Mouse (Mus musculus) hindbrain, embryonic 12.5 days (tissue): ENCODE measurements around the gene Plscr3. TPM values are rescaled to one million over a fixed set of nuclear protein-coding genes. Genes with fewer than 3 reads are reported as not detected.

Experiments
- ATAC-seq: fragments of 200-750 bp; cut with Nextera tagmentation; 2 replicates; pipeline ENCODE4 v1.8.0; 2017; ENCODE audit warnings: moderate TSS enrichment; ENCODE audit not compliant: low FRiP score
- H3K27ac ChIP-seq: fragments of 300-500 bp; sonication (generic); 2 replicates; pipeline ENCODE4 v1.5.1; 2016; ENCODE audit warnings: mild to moderate bottlenecking
- H3K27me3 ChIP-seq: fragments of 300-500 bp; sonication (generic); 2 replicates; pipeline ENCODE4 v1.6.1; 2016; ENCODE audit warnings: mild to moderate bottlenecking
- H3K36me3 ChIP-seq: fragments of 300-500 bp; sonication (generic); 2 replicates; pipeline ENCODE4 v1.6.1; 2016; ENCODE audit warnings: mild to moderate bottlenecking
- H3K4me1 ChIP-seq: fragments of 300-500 bp; sonication (generic); 2 replicates; pipeline ENCODE4 v1.6.1; 2016
- H3K4me2 ChIP-seq: fragments of 300-500 bp; sonication (generic); replicated peaks from 2 replicates; pipeline ENCODE4 v1.6.1; 2016; ENCODE audit warnings: mild to moderate bottlenecking
- H3K4me3 ChIP-seq: fragments of 300-500 bp; sonication (generic); 2 replicates; pipeline ENCODE4 v1.5.1; 2016; ENCODE audit warnings: mild to moderate bottlenecking
- H3K9ac ChIP-seq: fragments of 300-500 bp; sonication (generic); 2 replicates; pipeline ENCODE4 v1.6.1; 2016; ENCODE audit warnings: mild to moderate bottlenecking, moderate library complexity
- H3K9me3 ChIP-seq: fragments of 300-500 bp; sonication (generic); replicated peaks from 2 replicates; pipeline ENCODE4 v1.6.1; 2016; ENCODE audit warnings: mild to moderate bottlenecking
- WGBS: fragments of 180-500 bp; shearing (Covaris S2); methylation state at CpG from one replicate; pipeline ENCODE4 v1.1.7; 2016; 5-methylcytosine and 5-hydroxymethylcytosine counted together
- polyA plus RNA-seq: library from polyadenylated mRNA; unstranded; fragments of >200 nt; fragmentation: Nextera tagmentation; extraction: Ambion mirVana; gene quantifications from 2 replicates; pipeline ENCODE4 v1.2.1, GENCODE M21; 2016

Gene Plscr3
- polyA plus RNA-seq, 1 experiment from 2014 or later, result 74.9 TPM

- peaks cover 18% of the 10 kb centered on the region for H3K4me1 ChIP-seq
- no peak overlapping the region for H3K27ac ChIP-seq
- no peak overlapping the region for H3K4me3 ChIP-seq
- 89% methylated on average over 8 of the region's 8 CpGs for WGBS
- peaks cover 24% of the 10 kb centered on the region for H3K27me3 ChIP-seq
- H3K4me2 ChIP-seq, result no peak overlapping the region
- no peak overlapping the region for H3K9ac ChIP-seq
- H3K9me3 ChIP-seq, result no peaks in the 10 kb centered on the region
- ATAC-seq, result no peak
- no peaks in the 10 kb centered on the region for H3K36me3 ChIP-seq
These were observed 37.5 kb downstream of the Plscr3 start for GRCm38 (mm10) chr11:69883527-69884151.

GRCm38 (mm10) chr11:69884240-69884639 lies 38.1 kb downstream of the Plscr3 start:
- Histone ChIP-seq H3K9ac (no peak overlapping the region), H3K27me3 (peaks cover 24% of the 10 kb centered on the region), H3K4me2 (no peak overlapping the region), H3K36me3 (no peaks in the 10 kb centered on the region), H3K9me3 (no peaks in the 10 kb centered on the region), H3K27ac (no peak overlapping the region), H3K4me3 (no peak overlapping the region), H3K4me1 (peaks cover 17% of the 10 kb centered on the region)
- WGBS, result 78% methylated on average over 9 of the region's 9 CpGs
- ATAC-seq, result no peak

DNA sequence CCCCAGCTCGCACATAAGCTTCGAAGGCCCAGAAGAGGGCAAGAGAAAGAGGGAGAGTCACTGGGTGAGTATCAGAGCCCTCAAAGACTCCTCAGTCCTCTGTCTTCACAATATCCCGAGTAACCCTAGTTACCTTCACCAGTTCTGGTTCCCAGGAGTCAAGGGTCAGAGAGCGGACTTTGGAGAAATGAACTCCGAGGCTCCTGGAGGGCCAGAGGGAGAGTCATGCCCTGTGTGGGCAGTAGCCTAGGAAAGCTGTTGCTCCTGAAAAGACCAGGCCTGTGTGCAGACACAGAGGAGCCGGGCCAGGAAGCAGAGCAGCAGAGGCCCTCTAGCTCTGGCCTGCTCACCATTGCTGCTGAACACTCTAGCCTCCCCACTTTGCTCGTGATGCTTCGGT lies 38.5 kb downstream of the Plscr3 start:
- H3K9me3 ChIP-seq, result no peaks in the 10 kb centered on the region
- WGBS, result 87% methylated on average over 8 of the region's 8 CpGs
- no peak overlapping the region for H3K9ac ChIP-seq
- no peak for ATAC-seq
- no peak overlapping the region for H3K4me3 ChIP-seq
- no peaks in the 10 kb centered on the region for H3K36me3 ChIP-seq
- H3K27me3 ChIP-seq, result peaks cover 20% of the 10 kb centered on the region
- no peak overlapping the region for H3K4me2 ChIP-seq
- peaks cover 16% of the 10 kb centered on the region for H3K4me1 ChIP-seq
- no peak overlapping the region for H3K27ac ChIP-seq

DNA sequence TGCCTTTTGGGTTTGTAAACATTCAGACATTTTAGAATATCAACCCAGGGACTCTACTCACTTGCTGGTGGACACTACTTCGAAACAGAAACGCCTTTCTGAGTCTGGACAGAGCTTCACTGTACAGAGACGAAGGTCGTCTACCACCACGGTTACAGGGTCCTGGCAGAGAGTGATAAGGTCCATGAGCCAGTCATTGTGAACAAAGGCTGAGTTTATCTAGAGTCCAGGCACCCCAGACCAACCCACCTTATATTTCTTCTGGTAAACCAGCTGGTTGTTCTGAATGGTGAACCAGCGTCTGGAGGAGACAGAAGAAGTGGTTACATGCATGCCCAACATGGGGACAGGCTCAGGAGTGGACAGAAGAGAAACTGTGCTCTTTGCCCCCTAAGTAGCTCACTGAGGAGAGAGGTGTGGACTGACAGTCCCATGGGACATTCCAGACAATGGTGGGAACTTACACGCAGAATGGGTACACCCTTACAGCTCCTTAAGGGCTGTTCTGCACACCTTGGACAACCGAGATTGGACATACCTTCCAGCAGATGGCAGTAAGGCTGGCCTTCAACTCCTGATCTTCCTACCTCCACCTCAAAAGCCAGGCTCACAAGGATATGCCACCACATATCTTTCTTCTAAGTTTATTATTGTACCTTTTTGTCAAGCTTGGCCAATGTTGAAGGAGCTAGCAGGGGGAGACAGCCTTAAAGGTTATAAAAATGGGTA lies 40.9 kb downstream of the Plscr3 start:
- Histone ChIP-seq H3K9ac (no peak overlapping the region), H3K36me3 (no peaks in the 10 kb centered on the region), H3K4me3 (no peak overlapping the region), H3K4me2 (no peak overlapping the region), H3K9me3 (no peaks in the 10 kb centered on the region), H3K27ac (no peak overlapping the region), H3K27me3 (peaks cover 6% of the 10 kb centered on the region), H3K4me1 (no peaks in the 10 kb centered on the region)
- 75% methylated on average over 8 of the region's 8 CpGs for WGBS
- no peak for ATAC-seq

DNA sequence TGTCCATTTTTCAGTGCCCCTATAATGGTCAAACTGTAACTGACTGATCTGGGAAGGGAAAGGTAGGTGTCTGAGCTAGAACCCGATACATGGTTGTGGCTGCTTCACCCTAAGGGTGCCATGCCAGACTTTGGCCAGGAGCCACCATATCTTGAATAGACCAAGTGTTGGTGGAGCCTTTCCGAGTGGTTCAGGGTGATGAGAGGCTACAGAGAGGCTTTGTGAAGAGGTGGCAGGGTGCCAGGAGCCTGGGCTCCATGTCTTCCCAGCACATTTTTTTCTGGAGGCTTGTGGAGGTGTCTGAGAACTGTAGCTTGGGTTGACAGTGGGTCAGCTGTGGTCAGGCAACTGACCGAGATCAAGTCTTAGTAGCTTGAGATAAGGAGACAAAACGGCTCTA lies 45.3 kb downstream of the Plscr3 start:
- Histone ChIP-seq H3K4me3 (no peak overlapping the region), H3K9ac (no peak overlapping the region), H3K4me1 (no peaks in the 10 kb centered on the region), H3K4me2 (no peak overlapping the region), H3K9me3 (no peaks in the 10 kb centered on the region), H3K36me3 (no peaks in the 10 kb centered on the region), H3K27me3 (no peaks in the 10 kb centered on the region), H3K27ac (no peak overlapping the region)
- no peak for ATAC-seq
- WGBS, result 78% methylated on average over 4 of the region's 4 CpGs

DNA sequence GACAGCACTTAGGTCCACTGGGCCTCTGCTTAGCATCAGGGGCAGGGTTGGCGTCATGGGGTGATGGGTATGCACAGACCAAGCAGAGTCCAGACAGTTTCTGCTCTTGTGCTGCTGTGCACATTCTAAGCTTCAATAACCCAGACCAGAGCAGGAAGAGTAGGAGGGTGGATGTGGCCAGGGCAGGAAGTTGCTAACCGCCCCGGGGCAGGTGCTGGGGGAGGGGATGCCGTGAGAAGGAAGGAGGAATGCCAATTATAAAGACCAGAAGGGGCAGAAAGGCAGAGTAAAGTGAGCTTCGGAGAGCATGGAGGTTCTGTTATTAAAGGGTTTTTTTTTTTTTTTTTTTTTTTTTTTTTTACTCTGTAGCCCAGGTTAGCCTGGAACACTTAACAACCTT lies 48.5 kb downstream of the Plscr3 start:
- Histone ChIP-seq H3K9ac (no peak overlapping the region), H3K4me2 (no peak overlapping the region), H3K9me3 (no peaks in the 10 kb centered on the region), H3K27me3 (no peaks in the 10 kb centered on the region), H3K36me3 (no peaks in the 10 kb centered on the region), H3K27ac (no peak overlapping the region), H3K4me3 (no peak overlapping the region), H3K4me1 (peaks cover 17% of the 10 kb centered on the region)
- no peak for ATAC-seq
- WGBS, result 86% methylated on average over 5 of the region's 5 CpGs

GRCm38 (mm10) chr11:69895291-69895690 lies 49.1 kb downstream of the Plscr3 start, which contains the start of gene Acap1:
Acap1 (minus strand) TSS chr11:69895539.
- WGBS, result 79% methylated on average over 4 of the region's 4 CpGs
- Histone ChIP-seq H3K4me1 (peaks cover 19% of the 10 kb centered on the region), H3K4me3 (no peak within 1 kb of the TSS), H3K27ac (no peak within 1 kb of the TSS), H3K9ac (no peak within 1 kb of the TSS), H3K4me2 (no peak within 1 kb of the TSS), H3K9me3 (no peaks in the 10 kb centered on the region), H3K27me3 (no peaks in the 10 kb centered on the region), H3K36me3 (no peaks in the 10 kb centered on the region)
- no peak for ATAC-seq

GRCm38 (mm10) chr11:69899870-69900269 lies 53.7 kb downstream of the Plscr3 start:
- no peak overlapping the region for H3K27ac ChIP-seq
- ATAC-seq, result no peak

DNA sequence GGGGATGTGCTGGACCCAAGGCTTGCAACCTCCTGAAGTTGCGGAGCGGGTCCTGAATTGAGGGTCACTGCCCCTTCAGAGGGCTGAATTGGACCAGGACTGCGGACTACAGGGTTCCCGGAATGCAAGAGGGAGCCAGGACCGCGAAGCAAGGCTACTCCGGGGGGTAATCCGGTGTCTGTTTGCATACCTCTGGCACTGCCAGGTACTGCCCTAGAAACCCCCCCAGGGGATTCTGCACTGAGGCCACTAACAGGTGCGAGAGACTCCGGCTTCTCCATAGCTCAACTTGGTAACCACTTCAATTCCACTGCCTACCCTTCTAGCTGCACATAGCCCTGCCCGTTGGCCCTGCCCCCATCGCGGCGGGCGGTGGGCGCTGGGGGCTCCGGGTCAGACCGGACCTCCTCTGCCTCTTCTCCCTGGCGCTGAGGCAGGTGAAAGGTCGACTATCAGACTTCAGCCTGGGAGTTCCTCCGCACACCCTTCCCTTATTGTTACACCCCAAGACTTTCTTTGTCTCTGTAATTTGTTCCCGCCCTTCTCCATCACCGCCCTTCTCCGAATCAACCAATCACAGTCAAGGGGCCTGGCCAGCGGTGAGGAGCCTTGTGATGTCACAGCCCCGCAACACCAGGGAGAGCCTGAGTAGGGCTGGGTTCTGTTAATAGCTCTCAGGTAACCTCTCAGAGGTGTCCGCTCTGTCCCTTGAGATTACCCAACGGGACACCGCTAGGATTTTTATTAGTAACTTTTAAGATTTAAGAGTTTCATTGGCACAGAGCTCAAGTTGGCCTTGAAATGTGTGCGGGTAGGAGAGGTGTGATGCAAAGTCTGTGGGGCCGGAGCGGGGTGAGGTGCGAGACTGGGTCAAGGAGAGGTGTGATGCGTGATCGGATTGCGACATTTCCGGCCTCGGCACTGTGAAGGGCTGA lies 54.6 kb downstream of the Plscr3 start, which contains the start of the genes 2810408A11Rik and Neurl4:
Gene 2810408A11Rik, minus strand, starts transcription at position 517 of the 935 bp plus-strand sequence.
Gene Neurl4, plus strand, starts transcription at position 602 of the 935 bp plus-strand sequence.
- H3K4me1 ChIP-seq, result peaks cover 35% of the 10 kb centered on the region
- peak within 1 kb of the TSS; percentile 93 for H3K4me3 ChIP-seq
- H3K4me2 ChIP-seq, result peak within 1 kb of the TSS; percentile 96
- H3K9me3 ChIP-seq, result no peaks in the 10 kb centered on the region
- H3K27me3 ChIP-seq, result no peaks in the 10 kb centered on the region
- H3K27ac ChIP-seq, result peak within 1 kb of the TSS; percentile 89
- WGBS, result under 1% methylated on average over 38 of the region's 38 CpGs
- ATAC-seq, result peak; percentile 95
- peaks cover 22% of the 10 kb centered on the region for H3K36me3 ChIP-seq
- H3K9ac ChIP-seq, result peak within 1 kb of the TSS; percentile 97

More at GRCm38 (mm10) chr11:69899870-69900269, 53.7 kb downstream of the Plscr3 start:
- H3K27me3 ChIP-seq, result no peaks in the 10 kb centered on the region
- H3K9ac ChIP-seq, result peak overlapping the region; percentile 97
- WGBS, result 17% methylated on average over 4 of the region's 4 CpGs
- peak overlapping the region; percentile 96 for H3K4me2 ChIP-seq
- H3K4me1 ChIP-seq, result peaks cover 35% of the 10 kb centered on the region
- peaks cover 13% of the 10 kb centered on the region for H3K36me3 ChIP-seq
- H3K4me3 ChIP-seq, result peak overlapping the region; percentile 93
- no peaks in the 10 kb centered on the region for H3K9me3 ChIP-seq

DNA sequence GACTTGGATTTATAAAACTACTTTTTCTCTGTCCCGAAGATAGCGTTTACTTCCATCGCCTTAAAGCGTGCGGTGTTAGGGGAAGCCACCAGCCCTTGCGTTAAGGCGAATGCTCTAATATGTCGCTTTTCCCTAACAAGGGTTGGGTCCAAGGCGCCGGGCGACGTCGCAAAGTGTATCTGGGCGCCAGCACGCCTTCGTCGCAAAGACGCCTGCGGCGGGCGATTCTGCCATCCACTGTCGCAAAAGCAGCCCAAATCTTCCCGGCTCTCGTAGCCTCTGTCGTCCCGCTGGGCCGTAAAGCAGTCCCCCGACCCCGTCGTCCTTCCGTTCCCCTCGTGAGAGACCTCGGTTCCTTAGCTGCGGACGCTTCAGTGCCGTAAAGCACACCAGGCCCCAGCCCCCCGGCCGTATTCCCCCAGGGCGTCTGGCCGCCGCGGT lies 55.2 kb downstream of the Plscr3 start:
- H3K9ac ChIP-seq, result peak overlapping the region; percentile 97
- peak; percentile 71 for ATAC-seq
- H3K4me3 ChIP-seq, result peak overlapping the region; percentile 93
- H3K27ac ChIP-seq, result peak overlapping the region; percentile 89
- peaks cover 35% of the 10 kb centered on the region for H3K4me1 ChIP-seq
- H3K9me3 ChIP-seq, result no peaks in the 10 kb centered on the region
- under 1% methylated on average over 42 of the region's 42 CpGs for WGBS
- peaks cover 28% of the 10 kb centered on the region for H3K36me3 ChIP-seq
- no peaks in the 10 kb centered on the region for H3K27me3 ChIP-seq
- H3K4me2 ChIP-seq, result peak overlapping the region; percentile 96
